Mouse (Mus musculus) thymus, adult 2 months (tissue): ENCODE measurements around the gene Sned1.

ENCODE experiments used
- CTCF ChIP-seq: fragments of 200-500 bp; IDR thresholded peaks from 2 replicates; pipeline ENCODE4 v1.5.1; 2012; ENCODE audit warnings: mild to moderate bottlenecking, control low read depth, low read length, moderate library complexity, borderline replicate concordance; ENCODE audit not compliant: control insufficient read depth, poor library complexity, insufficient read depth; ENCODE audit errors: extremely low read depth
- POLR2A ChIP-seq: fragments of 200-500 bp; IDR thresholded peaks from 2 replicates; pipeline ENCODE4 v1.6.1; 2012; ENCODE audit warnings: mild to moderate bottlenecking, low read length, control low read depth, moderate library complexity; ENCODE audit not compliant: control insufficient read depth, poor library complexity, insufficient read depth; ENCODE audit errors: extremely low read depth

GRCm38 (mm10) chr1:93267207-93267606, 31.6 kb downstream of the Sned1 start:
- no peak for TF ChIP-seq CTCF
- no peak for TF ChIP-seq POLR2A
